Mouse (Mus musculus): ENCODE results near the gene Cfap74.

DNA sequence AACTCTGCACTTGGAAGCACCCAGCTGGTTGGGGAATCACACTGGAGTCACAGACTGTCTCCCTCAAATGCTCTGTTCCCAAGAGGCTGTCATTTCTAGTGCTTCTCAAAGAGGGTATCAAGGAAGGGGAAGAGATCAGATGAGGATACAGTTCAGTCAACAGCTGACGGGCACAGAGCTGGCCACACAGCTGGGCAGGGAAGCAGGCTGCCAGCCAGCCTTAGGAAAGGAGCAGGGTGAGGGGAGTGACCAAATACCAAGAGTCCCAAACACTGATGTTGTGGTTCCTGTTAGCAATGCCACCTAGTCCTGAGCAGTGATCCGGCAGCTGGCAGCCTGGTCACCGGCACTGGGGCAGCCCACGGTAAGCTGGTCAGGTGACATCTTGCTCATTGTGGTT, 55.1 kb downstream of the Cfap74 start:
- TF ChIP-seq TAL1 (IDR thresholded peaks at IDR 0.05; ENCODE audit: low read length), result no peak
- TF ChIP-seq GATA1 (IDR thresholded peaks at IDR 0.05; ENCODE audit: low read length), result no peak
